Mouse (Mus musculus) kidney, adult 2 months (tissue): ENCODE results near the gene Tenm3.

Experiments used
- CTCF ChIP-seq: fragments of 200-500 bp; conservative IDR thresholded peaks from 2 replicates; pipeline ENCODE4 v1.5.1; 2011; ENCODE audit warnings: low read depth, mild to moderate bottlenecking, control low read depth, low read length, moderate library complexity, mixed read lengths; ENCODE audit not compliant: insufficient read depth, insufficient read length
- POLR2A ChIP-seq: fragments of 200-500 bp; IDR thresholded peaks from one replicate; pipeline ENCODE4 v1.6.1; 2011; ENCODE audit warnings: low read depth, low read length, control low read depth

DNA sequence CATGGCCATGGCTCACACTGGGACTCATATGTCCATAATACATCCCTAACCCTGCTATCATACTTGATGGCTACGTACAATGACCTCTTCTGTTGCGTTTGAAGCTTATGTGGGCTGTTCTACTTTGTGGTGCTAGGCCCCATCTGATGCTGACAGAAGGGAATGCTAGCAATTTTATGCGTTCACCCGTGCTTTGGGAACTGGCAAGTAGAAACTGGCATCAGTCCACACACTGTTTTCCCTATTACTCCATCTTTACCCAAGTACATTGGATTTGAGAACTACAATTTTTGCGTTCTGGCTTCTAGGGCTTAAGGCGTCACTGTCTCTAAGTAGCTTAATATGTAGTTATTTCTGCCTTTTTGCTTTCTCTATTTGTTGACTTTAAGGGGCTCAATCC, 490.3 kb downstream of the Tenm3 start:
- no peak for TF ChIP-seq CTCF
- TF ChIP-seq POLR2A, result no peak
